Mouse (Mus musculus) limb, embryonic 12.5 days (tissue): ENCODE results near the gene Ccdc184. TPM values are rescaled to one million over a fixed set of nuclear protein-coding genes. Genes with fewer than 3 reads are reported as not detected.

Experiments used
- ATAC-seq: fragments of 200-750 bp; cut with Nextera tagmentation; 2 replicates; pipeline ENCODE4 v1.8.0; 2017; ENCODE audit warnings: low read depth, moderate TSS enrichment; ENCODE audit not compliant: insufficient number of reproducible peaks, insufficient read depth, low FRiP score, low TSS enrichment
- H3K27ac ChIP-seq: fragments of 300-500 bp; sonication (generic); 2 replicates; pipeline ENCODE4 v1.5.1; 2016; ENCODE audit warnings: mild to moderate bottlenecking, moderate library complexity
- H3K27me3 ChIP-seq: fragments of 300-500 bp; sonication (generic); 2 replicates; pipeline ENCODE4 v1.6.1; 2016; ENCODE audit warnings: mild to moderate bottlenecking, moderate library complexity
- H3K36me3 ChIP-seq: fragments of 300-500 bp; sonication (generic); 2 replicates; pipeline ENCODE4 v1.6.1; 2016; ENCODE audit warnings: mild to moderate bottlenecking, moderate library complexity
- H3K4me1 ChIP-seq: fragments of 300-500 bp; sonication (generic); replicated peaks from 2 replicates; pipeline ENCODE4 v1.6.1; 2016
- H3K4me2 ChIP-seq: fragments of 300-500 bp; sonication (generic); 2 replicates; pipeline ENCODE4 v1.6.1; 2016; ENCODE audit warnings: mild to moderate bottlenecking, moderate library complexity
- H3K4me3 ChIP-seq: fragments of 300-500 bp; sonication (generic); replicated peaks from 2 replicates; pipeline ENCODE4 v1.5.1; 2016; ENCODE audit warnings: mild to moderate bottlenecking
- H3K9ac ChIP-seq: fragments of 300-500 bp; sonication (generic); replicated peaks from 2 replicates; pipeline ENCODE4 v1.6.1; 2016; ENCODE audit warnings: mild to moderate bottlenecking, moderate library complexity
- H3K9me3 ChIP-seq: fragments of 300-500 bp; sonication (generic); 2 replicates; pipeline ENCODE4 v1.6.1; 2016; ENCODE audit warnings: mild to moderate bottlenecking, moderate library complexity
- WGBS: fragments of 180-500 bp; shearing (Covaris S2); methylation state at CpG from one replicate; pipeline ENCODE4 v1.1.7; 2016; 5-methylcytosine and 5-hydroxymethylcytosine counted together
- polyA plus RNA-seq: library from polyadenylated mRNA; unstranded; fragments of >200 nt; fragmentation: Nextera tagmentation; extraction: Ambion mirVana; gene quantifications from 2 replicates; pipeline ENCODE4 v1.2.1, GENCODE M21; 2016

The Ccdc184 gene
- polyA plus RNA-seq, 1 experiment from 2014 or later: 0.41 TPM

GRCm38 (mm10) chr15:98173821-98174220 lies 6.9 kb downstream of the Ccdc184 start:
- no peaks in the 10 kb centered on the region for H3K9me3 ChIP-seq
- H3K4me2 ChIP-seq: no peak overlapping the region
- H3K27ac ChIP-seq: no peak overlapping the region
- no peaks in the 10 kb centered on the region for H3K36me3 ChIP-seq
- 41% methylated on average over 8 of the region's 8 CpGs for WGBS
- peaks cover 71% of the 10 kb centered on the region for H3K27me3 ChIP-seq
- H3K4me1 ChIP-seq: no peaks in the 10 kb centered on the region
- H3K9ac ChIP-seq: no peak overlapping the region
- ATAC-seq: no peak
- H3K4me3 ChIP-seq: no peak overlapping the region

- ATAC-seq: no peak
Observed at GRCm38 (mm10) chr15:98177320-98177719, 10.4 kb downstream of the Ccdc184 start.

GRCm38 (mm10) chr15:98180567-98181131 lies 13.7 kb downstream of the Ccdc184 start:
- Histone ChIP-seq H3K27ac (no peak overlapping the region), H3K4me1 (no peaks in the 10 kb centered on the region), H3K9ac (peak overlapping the region; percentile 42; the same call in 1 of the 2 replicates), H3K36me3 (no peaks in the 10 kb centered on the region), H3K4me2 (peak overlapping the region; percentile 58), H3K4me3 (peak overlapping the region; percentile 47), H3K27me3 (peaks cover 10% of the 10 kb centered on the region), H3K9me3 (no peaks in the 10 kb centered on the region)
- 6% methylated on average over 26 of the region's 26 CpGs for WGBS
- no peak for ATAC-seq

More at GRCm38 (mm10) chr15:98177320-98177719, 10.4 kb downstream of the Ccdc184 start:
- H3K4me1 ChIP-seq: no peaks in the 10 kb centered on the region
- H3K27me3 ChIP-seq: peaks cover 36% of the 10 kb centered on the region
- no peaks in the 10 kb centered on the region for H3K9me3 ChIP-seq
- H3K36me3 ChIP-seq: no peaks in the 10 kb centered on the region
- no peak overlapping the region for H3K4me3 ChIP-seq
- H3K9ac ChIP-seq: no peak overlapping the region
- no peak overlapping the region for H3K4me2 ChIP-seq
- H3K27ac ChIP-seq: no peak overlapping the region
- WGBS: 72% methylated on average over 3 of the region's 3 CpGs

- Histone ChIP-seq H3K36me3 (no peaks in the 10 kb centered on the region), H3K9ac (peak overlapping the region; percentile 42; the same call in 1 of the 2 replicates), H3K27me3 (peaks cover 8% of the 10 kb centered on the region; the same call in 1 of the 2 replicates), H3K27ac (0 out of 2 replicates have a peak overlapping the region, but pooled peaks have one; percentile 32), H3K4me1 (no peaks in the 10 kb centered on the region), H3K4me2 (peak overlapping the region; percentile 58), H3K4me3 (peak overlapping the region; percentile 47), H3K9me3 (no peaks in the 10 kb centered on the region)
- under 1% methylated on average over 30 of the region's 30 CpGs for WGBS
- peak; percentile 98 for ATAC-seq
Observed at GRCm38 (mm10) chr15:98181132-98181711, 14.3 kb downstream of the Ccdc184 start.

- WGBS: 74% methylated on average over 12 of the region's 12 CpGs
- H3K4me1 ChIP-seq: no peaks in the 10 kb centered on the region
- H3K9me3 ChIP-seq: no peaks in the 10 kb centered on the region
- H3K4me3 ChIP-seq: no peak overlapping the region
- H3K4me2 ChIP-seq: 0 out of 2 replicates have a peak overlapping the region, but pooled peaks have one; percentile 58
- H3K9ac ChIP-seq: no peak overlapping the region
- ATAC-seq: no peak
- H3K36me3 ChIP-seq: no peaks in the 10 kb centered on the region
- no peak overlapping the region for H3K27ac ChIP-seq
- H3K27me3 ChIP-seq: peaks cover 3% of the 10 kb centered on the region; the same call in 1 of the 2 replicates
Observed at GRCm38 (mm10) chr15:98181856-98182570, 15.1 kb downstream of the Ccdc184 start.

- 67% methylated on average over 4 of the region's 4 CpGs for WGBS
Observed at GRCm38 (mm10) chr15:98184456-98184855, 17.5 kb downstream of the Ccdc184 start.

GRCm38 (mm10) chr15:98195442-98195841 lies 28.5 kb downstream of the Ccdc184 start, which contains the start of gene Olfr288:
Olfr288 (minus strand) TSS chr15:98195542.
- H3K9ac ChIP-seq: no peak within 1 kb of the TSS
- no peak within 1 kb of the TSS for H3K4me2 ChIP-seq
- no peaks in the 10 kb centered on the region for H3K36me3 ChIP-seq
- 70% methylated on average over 3 of the region's 3 CpGs for WGBS
- no peaks in the 10 kb centered on the region for H3K4me1 ChIP-seq
- no peaks in the 10 kb centered on the region; the same call in 1 of the 2 replicates for H3K27me3 ChIP-seq
- H3K27ac ChIP-seq: no peak within 1 kb of the TSS
- no peak within 1 kb of the TSS for H3K4me3 ChIP-seq
- ATAC-seq: no peak
- H3K9me3 ChIP-seq: no peaks in the 10 kb centered on the region

More at GRCm38 (mm10) chr15:98184456-98184855, 17.5 kb downstream of the Ccdc184 start:
- Histone ChIP-seq H3K4me3 (no peak overlapping the region), H3K27me3 (no peaks in the 10 kb centered on the region; the same call in 1 of the 2 replicates), H3K9ac (no peak overlapping the region), H3K27ac (no peak overlapping the region), H3K4me1 (no peaks in the 10 kb centered on the region), H3K9me3 (no peaks in the 10 kb centered on the region), H3K36me3 (no peaks in the 10 kb centered on the region), H3K4me2 (no peak overlapping the region)
- ATAC-seq: no peak

- no peak for ATAC-seq
- Histone ChIP-seq H3K27ac (no peak overlapping the region), H3K9ac (no peak overlapping the region), H3K4me2 (no peak overlapping the region), H3K4me1 (no peaks in the 10 kb centered on the region), H3K27me3 (no peaks in the 10 kb centered on the region; the same call in 1 of the 2 replicates), H3K4me3 (no peak overlapping the region), H3K36me3 (no peaks in the 10 kb centered on the region), H3K9me3 (no peaks in the 10 kb centered on the region)
- 83% methylated on average over 7 of the region's 7 CpGs for WGBS
Observed at GRCm38 (mm10) chr15:98209676-98210075, 42.7 kb downstream of the Ccdc184 start.

GRCm38 (mm10) chr15:98213336-98213870 lies 46.4 kb downstream of the Ccdc184 start:
- H3K27me3 ChIP-seq: no peaks in the 10 kb centered on the region
- H3K4me2 ChIP-seq: no peak overlapping the region
- H3K9ac ChIP-seq: no peak overlapping the region
- H3K36me3 ChIP-seq: no peaks in the 10 kb centered on the region
- H3K9me3 ChIP-seq: no peaks in the 10 kb centered on the region
- H3K4me3 ChIP-seq: no peak overlapping the region
- no peaks in the 10 kb centered on the region for H3K4me1 ChIP-seq
- H3K27ac ChIP-seq: no peak overlapping the region
- ATAC-seq: no peak
- 87% methylated on average over 5 of the region's 5 CpGs for WGBS

GRCm38 (mm10) chr15:98214130-98214529 lies 47.2 kb downstream of the Ccdc184 start:
- no peak overlapping the region for H3K27ac ChIP-seq
- H3K9me3 ChIP-seq: no peaks in the 10 kb centered on the region
- H3K4me1 ChIP-seq: no peaks in the 10 kb centered on the region
- H3K9ac ChIP-seq: no peak overlapping the region
- H3K4me2 ChIP-seq: no peak overlapping the region
- H3K4me3 ChIP-seq: no peak overlapping the region
- no peak for ATAC-seq
- H3K36me3 ChIP-seq: no peaks in the 10 kb centered on the region
- H3K27me3 ChIP-seq: no peaks in the 10 kb centered on the region
- 64% methylated on average over 5 of the region's 5 CpGs for WGBS
